Mouse (Mus musculus) midbrain, embryonic 14.5 days (tissue): ENCODE measurements around the gene Olfr876. TPM values are rescaled to one million over a fixed set of nuclear protein-coding genes. Genes with fewer than 3 reads are reported as not detected.

Source experiments
- ATAC-seq: fragments of 200-750 bp; cut with Nextera tagmentation; 2 replicates; pipeline ENCODE4 v1.8.0; 2017; ENCODE audit warnings: moderate number of reproducible peaks, moderate library complexity; ENCODE audit not compliant: low FRiP score, low TSS enrichment
- DNase-seq: peaks from one replicate; pipeline ENCODE4 v3.0.0-alpha.2; 2015
- H3K27ac ChIP-seq: fragments of 300-500 bp; sonication (generic); replicated peaks from 2 replicates; pipeline ENCODE4 v1.5.1; 2014; ENCODE audit warnings: mild to moderate bottlenecking, low read depth, low read length, moderate library complexity
- H3K27me3 ChIP-seq: fragments of 300-500 bp; sonication (generic); 2 replicates; pipeline ENCODE4 v1.6.1; 2014; ENCODE audit warnings: low read length, control low read depth, mixed read lengths; ENCODE audit not compliant: control insufficient read depth, insufficient read depth
- H3K36me3 ChIP-seq: fragments of 300-500 bp; sonication (generic); 2 replicates; pipeline ENCODE4 v1.6.1; 2014; ENCODE audit warnings: low read length, control low read depth; ENCODE audit not compliant: control insufficient read depth, insufficient read depth
- H3K4me1 ChIP-seq: fragments of 300-500 bp; sonication (generic); 2 replicates; pipeline ENCODE4 v1.6.1; 2014; ENCODE audit warnings: mild to moderate bottlenecking, antibody characterized with exemption, low read length, control low read depth; ENCODE audit not compliant: control insufficient read depth, insufficient read depth
- H3K4me2 ChIP-seq: fragments of 300-500 bp; sonication (generic); 2 replicates; pipeline ENCODE4 v1.6.1; 2014; ENCODE audit warnings: mild to moderate bottlenecking, low read length, moderate library complexity
- H3K4me3 ChIP-seq: fragments of 300-500 bp; sonication (generic); replicated peaks from 2 replicates; pipeline ENCODE4 v1.5.1; 2014; ENCODE audit warnings: low read depth, low read length
- H3K9ac ChIP-seq: fragments of 300-500 bp; sonication (generic); replicated peaks from 2 replicates; pipeline ENCODE4 v1.6.1; 2014; ENCODE audit warnings: mild to moderate bottlenecking, low read length, moderate library complexity
- H3K9me3 ChIP-seq: fragments of 300-500 bp; sonication (generic); 2 replicates; pipeline ENCODE4 v1.6.1; 2016; ENCODE audit warnings: low read length, control low read depth, mixed read lengths; ENCODE audit not compliant: control insufficient read depth
- WGBS: fragments of 180-500 bp; shearing (Covaris S2); extraction: QIAGEN DNeasy Blood & Tissue Kit; methylation state at CpG from one replicate; pipeline ENCODE4 v1.1.7; 2014; 5-methylcytosine and 5-hydroxymethylcytosine counted together
- polyA plus RNA-seq: library from polyadenylated mRNA; unstranded; fragments of >200 nt; fragmentation: Nextera tagmentation; extraction: Ambion mirVana; gene quantifications from 2 replicates; pipeline ENCODE4 v1.2.1, GENCODE M21; 2014

The Olfr876 gene
- polyA plus RNA-seq, 1 experiment from 2014 or later = not detected

- Histone ChIP-seq H3K4me3 (no peak overlapping the region), H3K27ac (no peak overlapping the region), H3K36me3 (no peaks in the 10 kb centered on the region), H3K9me3 (no peaks in the 10 kb centered on the region), H3K27me3 (no peaks in the 10 kb centered on the region), H3K4me2 (no peak overlapping the region), H3K4me1 (no peaks in the 10 kb centered on the region), H3K9ac (no peak overlapping the region)
- no peak for DNase-seq
- no peak for ATAC-seq
- 74% methylated on average over 4 of the region's 4 CpGs for WGBS
These were observed 776 bp upstream of the Olfr876 start for GRCm38 (mm10) chr9:37802055-37802454.

GRCm38 (mm10) chr9:37807235-37807634 is 4.4 kb downstream of the Olfr876 start:
- Histone ChIP-seq H3K9ac (no peak overlapping the region), H3K36me3 (no peaks in the 10 kb centered on the region), H3K27me3 (no peaks in the 10 kb centered on the region), H3K4me2 (no peak overlapping the region), H3K9me3 (no peaks in the 10 kb centered on the region), H3K27ac (no peak overlapping the region), H3K4me3 (no peak overlapping the region), H3K4me1 (no peaks in the 10 kb centered on the region)
- DNase-seq (no peak), ATAC-seq (no peak)

- no peak for DNase-seq
- H3K27me3 ChIP-seq = no peaks in the 10 kb centered on the region
- ATAC-seq = no peak
- H3K9ac ChIP-seq = no peak overlapping the region
- H3K4me2 ChIP-seq = no peak overlapping the region
- WGBS = 96% methylated on average over 3 of the region's 3 CpGs
- no peak overlapping the region for H3K27ac ChIP-seq
- no peaks in the 10 kb centered on the region for H3K9me3 ChIP-seq
- no peaks in the 10 kb centered on the region for H3K36me3 ChIP-seq
- H3K4me1 ChIP-seq = no peaks in the 10 kb centered on the region
- no peak overlapping the region for H3K4me3 ChIP-seq
These were observed 5.6 kb downstream of the Olfr876 start for GRCm38 (mm10) chr9:37808456-37808855.

- no peak overlapping the region for H3K9ac ChIP-seq
- no peaks in the 10 kb centered on the region for H3K4me1 ChIP-seq
- 83% methylated on average over 2 of the region's 2 CpGs for WGBS
- H3K4me3 ChIP-seq = no peak overlapping the region
- ATAC-seq (no peak), DNase-seq (peak; percentile 9)
- no peaks in the 10 kb centered on the region for H3K27me3 ChIP-seq
- no peak overlapping the region for H3K27ac ChIP-seq
- no peaks in the 10 kb centered on the region for H3K9me3 ChIP-seq
- no peak overlapping the region for H3K4me2 ChIP-seq
- no peaks in the 10 kb centered on the region for H3K36me3 ChIP-seq
These were observed 6.1 kb downstream of the Olfr876 start for GRCm38 (mm10) chr9:37808976-37809375.

- WGBS = 41% methylated on average over 3 of the region's 3 CpGs
- Histone ChIP-seq H3K9me3 (no peaks in the 10 kb centered on the region), H3K4me3 (no peak overlapping the region), H3K4me1 (no peaks in the 10 kb centered on the region), H3K9ac (no peak overlapping the region), H3K27ac (no peak overlapping the region), H3K4me2 (no peak overlapping the region), H3K27me3 (no peaks in the 10 kb centered on the region), H3K36me3 (no peaks in the 10 kb centered on the region)
- DNase-seq (peak; percentile 57), ATAC-seq (no peak)
These were observed 11.9 kb downstream of the Olfr876 start for GRCm38 (mm10) chr9:37814696-37815095.

GRCm38 (mm10) chr9:37829881-37830280 is 27.1 kb downstream of the Olfr876 start:
- no peak overlapping the region for H3K4me2 ChIP-seq
- no peaks in the 10 kb centered on the region for H3K36me3 ChIP-seq
- H3K27me3 ChIP-seq = no peaks in the 10 kb centered on the region
- H3K27ac ChIP-seq = no peak overlapping the region
- H3K9me3 ChIP-seq = no peaks in the 10 kb centered on the region
- H3K4me1 ChIP-seq = no peaks in the 10 kb centered on the region
- ATAC-seq (no peak), DNase-seq (no peak)
- H3K9ac ChIP-seq = no peak overlapping the region
- H3K4me3 ChIP-seq = no peak overlapping the region

- no peaks in the 10 kb centered on the region for H3K36me3 ChIP-seq
- no peak overlapping the region for H3K4me2 ChIP-seq
- WGBS = 87% methylated on average over 1 of the region's 1 CpGs
- H3K27me3 ChIP-seq = no peaks in the 10 kb centered on the region
- no peaks in the 10 kb centered on the region for H3K9me3 ChIP-seq
- H3K4me3 ChIP-seq = no peak overlapping the region
- no peak overlapping the region for H3K9ac ChIP-seq
- DNase-seq (no peak), ATAC-seq (no peak)
- H3K4me1 ChIP-seq = no peaks in the 10 kb centered on the region
- H3K27ac ChIP-seq = no peak overlapping the region
These were observed 30.5 kb downstream of the Olfr876 start for GRCm38 (mm10) chr9:37833341-37833740.

GRCm38 (mm10) chr9:37849267-37849666 is 46.4 kb downstream of the Olfr876 start:
- no peak overlapping the region for H3K4me3 ChIP-seq
- H3K27ac ChIP-seq = no peak overlapping the region
- DNase-seq (no peak), ATAC-seq (no peak)
- no peaks in the 10 kb centered on the region for H3K36me3 ChIP-seq
- no peak overlapping the region for H3K9ac ChIP-seq
- WGBS = 85% methylated on average over 2 of the region's 2 CpGs
- no peaks in the 10 kb centered on the region for H3K27me3 ChIP-seq
- H3K4me2 ChIP-seq = no peak overlapping the region
- no peaks in the 10 kb centered on the region for H3K9me3 ChIP-seq
- no peaks in the 10 kb centered on the region for H3K4me1 ChIP-seq

- no peaks in the 10 kb centered on the region for H3K36me3 ChIP-seq
- no peaks in the 10 kb centered on the region for H3K9me3 ChIP-seq
- H3K27ac ChIP-seq = no peak within 1 kb of the TSS
- no peak within 1 kb of the TSS for H3K9ac ChIP-seq
- 75% methylated on average over 4 of the region's 4 CpGs for WGBS
- DNase-seq = no peak
- H3K27me3 ChIP-seq = no peaks in the 10 kb centered on the region
- no peaks in the 10 kb centered on the region for H3K4me1 ChIP-seq
- ATAC-seq = no peak
- no peak within 1 kb of the TSS for H3K4me3 ChIP-seq
- no peak within 1 kb of the TSS for H3K4me2 ChIP-seq
These were observed 51.1 kb downstream of the Olfr876 start, which contains the start of gene Olfr877 for GRCm38 (mm10) chr9:37853969-37854368. Gene Olfr877 (plus strand): TSS chr9:37854269.
